Mouse (Mus musculus) spleen, adult 18-20 months (tissue): ENCODE results near the gene Hscb.

Experiments
- DNase-seq, 2 experiments: peaks; one replicate each; pipeline ENCODE4 v3.0.0; 2022; ENCODE audit warnings: mixed read lengths in 2 of 2

The Hscb gene

GRCm38 (mm10) chr5:110779998-110780760, 59.4 kb downstream of the Hscb start, which contains the start of gene Pus1:
TSS of gene Pus1 (minus strand) at chr5:110780659.
- DNase-seq = peak; percentile 80 to 92

- DNase-seq = no peak
These were observed 60.1 kb downstream of the Hscb start for GRCm38 (mm10) chr5:110779276-110779997.
